Mouse (Mus musculus) brain, embryonic 14.5 days (tissue): Measurements from ENCODE around the gene Sox1. TPM values are rescaled to one million over a fixed set of nuclear protein-coding genes. Genes with fewer than 3 reads are reported as not detected.
A peak's percentile ranks its signal among the peaks of the same experiment; 100 is the strongest.

ENCODE experiments used
- DNase-seq: peaks from one replicate; pipeline ENCODE4 v3.0.0-alpha.2; 2011; ENCODE audit warnings: low read depth
- CTCF ChIP-seq: fragments of 200-500 bp; IDR thresholded peaks from 2 replicates; pipeline ENCODE4 v1.5.1; 2012; ENCODE audit warnings: inconsistent platforms, mild to moderate bottlenecking, moderate library complexity, borderline replicate concordance; ENCODE audit not compliant: insufficient read depth, insufficient read length; ENCODE audit errors: extremely low read depth
- POLR2A ChIP-seq: fragments of 200-500 bp; IDR thresholded peaks from 2 replicates; pipeline ENCODE4 v1.6.1; 2012; ENCODE audit warnings: mild to moderate bottlenecking, inconsistent platforms, borderline replicate concordance; ENCODE audit not compliant: poor library complexity, insufficient read depth, insufficient read length, severe bottlenecking; ENCODE audit errors: extremely low read depth
- polyA plus RNA-seq: library from polyadenylated mRNA; depleted of rRNA; stranded (reverse); fragments of >200 nt; gene quantifications from 2 replicates; pipeline ENCODE4 v1.2.3, GENCODE M21; 2012; rRNA removed

Gene Sox1
- polyA plus RNA-seq, 1 experiment = 23.5 TPM

DNA sequence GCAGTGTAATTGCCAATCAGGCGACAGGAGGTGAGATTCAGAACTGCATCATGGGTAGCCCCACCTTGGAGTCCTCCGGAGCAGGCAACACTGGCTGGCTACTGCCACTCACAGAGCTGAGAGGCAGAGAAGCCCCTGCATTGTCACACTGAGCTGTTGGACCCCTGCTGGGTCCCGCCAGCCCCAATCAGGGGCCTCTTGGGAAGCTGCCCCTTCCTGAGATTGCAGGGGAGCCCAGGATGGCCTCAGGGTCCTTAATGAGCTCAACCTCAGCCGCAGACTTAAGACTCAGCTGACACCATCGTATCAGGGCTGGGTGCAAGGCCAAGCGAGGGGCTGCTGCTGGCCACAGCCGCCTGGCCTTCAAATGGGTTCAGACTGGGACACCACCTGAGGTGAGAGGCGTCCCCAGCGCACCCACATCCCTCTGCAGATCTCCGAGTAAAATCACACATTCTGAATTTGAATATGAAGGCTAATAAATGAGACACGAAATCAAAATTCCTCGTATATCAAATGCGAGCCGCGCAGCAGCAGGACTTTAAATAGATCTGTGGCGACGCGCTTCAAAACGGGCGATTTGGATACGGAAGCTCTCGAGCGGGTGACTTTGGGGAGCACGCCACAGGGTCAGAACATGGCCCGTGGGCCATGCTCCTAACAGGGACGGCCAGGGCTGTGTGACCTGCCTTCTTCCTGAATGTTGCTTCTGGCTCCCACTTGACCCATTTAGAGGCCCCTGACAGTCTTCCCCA lies 51.0 kb downstream of the Sox1 start:
- peak; percentile 21; the same call in 1 of the 2 replicates for TF ChIP-seq CTCF
- TF ChIP-seq POLR2A = no peak
- peak; percentile 62 for DNase-seq

Other genes starting within 250 kb of the Sox1 start
- gene A230072I06Rik, start 116.5 kb upstream of the Sox1 start, polyA plus RNA-seq = 0.11 and 0.29 TPM in 2 replicates
- gene Spaca7, start 177.7 kb downstream of the Sox1 start, polyA plus RNA-seq = not detected in 2 replicates